Mouse (Mus musculus) small intestine, adult 2 months (tissue): ENCODE data around the gene Klhdc2. TPM values are rescaled to one million over a fixed set of nuclear protein-coding genes. Genes with fewer than 3 reads are reported as not detected.

Source experiments
- H3K27ac ChIP-seq: fragments of 200-500 bp; 2 replicates; pipeline ENCODE4 v1.5.1; 2012; ENCODE audit warnings: low read depth, low read length, control low read depth, inconsistent platforms; ENCODE audit not compliant: insufficient read depth
- H3K27me3 ChIP-seq: fragments of 200-500 bp; 2 replicates; pipeline ENCODE4 v1.6.1; 2012; ENCODE audit warnings: mild to moderate bottlenecking, moderate library complexity, low read length, inconsistent platforms; ENCODE audit not compliant: control insufficient read depth, insufficient read depth
- H3K36me3 ChIP-seq: fragments of 200-500 bp; 2 replicates; pipeline ENCODE4 v1.6.1; 2012; ENCODE audit warnings: mild to moderate bottlenecking, low read length, control low read depth, inconsistent platforms; ENCODE audit not compliant: control insufficient read depth, insufficient read depth
- H3K4me1 ChIP-seq: fragments of 200-500 bp; 2 replicates; pipeline ENCODE4 v1.6.1; 2012; ENCODE audit warnings: low read length, inconsistent platforms, mixed read lengths; ENCODE audit not compliant: control insufficient read depth, insufficient read depth, insufficient read length
- H3K4me3 ChIP-seq: fragments of 200-500 bp; 2 replicates; pipeline ENCODE4 v1.5.1; 2012; ENCODE audit warnings: low read depth, mild to moderate bottlenecking, control low read depth, inconsistent platforms, low read length, moderate library complexity
- CTCF ChIP-seq: fragments of 200-500 bp; IDR thresholded peaks from 2 replicates; pipeline ENCODE4 v1.5.1; 2012; ENCODE audit warnings: low read depth, mild to moderate bottlenecking, control low read depth, inconsistent platforms, low read length, moderate library complexity, mixed read lengths; ENCODE audit not compliant: insufficient replicate concordance, insufficient read length; ENCODE audit errors: extremely low read depth
- POLR2A ChIP-seq: fragments of 200-500 bp; IDR thresholded peaks from 2 replicates; pipeline ENCODE4 v1.6.1; 2012; ENCODE audit warnings: low read depth, mild to moderate bottlenecking, control low read depth, inconsistent platforms, low read length, moderate library complexity
- WGBS: fragments of 180-500 bp; shearing (Covaris S2); methylation state at CpG from one replicate; pipeline ENCODE4 v1.1.7; 2018; 5-methylcytosine and 5-hydroxymethylcytosine counted together
- polyA plus RNA-seq: library from polyadenylated mRNA; depleted of rRNA; stranded (reverse); fragments of >200 nt; gene quantifications from 2 replicates; pipeline ENCODE4 v1.2.3, GENCODE M21; 2012

Klhdc2 gene
- polyA plus RNA-seq, 1 experiment, result 22.6 TPM

GRCm38 (mm10) chr12:69300391-69300790, 3.9 kb downstream of the Klhdc2 start:
- H3K4me1 ChIP-seq, result peaks cover 8% of the 10 kb centered on the region
- WGBS, result 86% methylated on average over 2 of the region's 2 CpGs
- no peak overlapping the region for H3K4me3 ChIP-seq
- H3K36me3 ChIP-seq, result peaks cover 22% of the 10 kb centered on the region
- no peak for TF ChIP-seq CTCF
- no peak for TF ChIP-seq POLR2A
- no peaks in the 10 kb centered on the region for H3K27me3 ChIP-seq
- no peak overlapping the region for H3K27ac ChIP-seq

- WGBS, result 87% methylated on average over 12 of the region's 12 CpGs
- Histone ChIP-seq H3K4me1 (peaks cover 8% of the 10 kb centered on the region), H3K27me3 (no peaks in the 10 kb centered on the region), H3K4me3 (no peak overlapping the region), H3K27ac (no peak overlapping the region), H3K36me3 (peaks cover 35% of the 10 kb centered on the region)
- no peak for TF ChIP-seq POLR2A
- TF ChIP-seq CTCF, result no peak
Observed at GRCm38 (mm10) chr12:69302171-69302570, 5.7 kb downstream of the Klhdc2 start.

GRCm38 (mm10) chr12:69304051-69304450, 7.6 kb downstream of the Klhdc2 start:
- Histone ChIP-seq H3K4me1 (peaks cover 4% of the 10 kb centered on the region), H3K36me3 (peaks cover 49% of the 10 kb centered on the region), H3K27ac (no peak overlapping the region), H3K4me3 (no peak overlapping the region), H3K27me3 (no peaks in the 10 kb centered on the region)
- TF ChIP-seq POLR2A, result no peak
- TF ChIP-seq CTCF, result no peak
- 75% methylated on average over 2 of the region's 2 CpGs for WGBS

GRCm38 (mm10) chr12:69306333-69306732, 9.9 kb downstream of the Klhdc2 start:
- Histone ChIP-seq H3K4me3 (no peak overlapping the region), H3K27ac (no peak overlapping the region), H3K4me1 (no peaks in the 10 kb centered on the region), H3K36me3 (peaks cover 68% of the 10 kb centered on the region), H3K27me3 (no peaks in the 10 kb centered on the region)
- TF ChIP-seq POLR2A (no peak), CTCF (no peak)
- 97% methylated on average over 7 of the region's 7 CpGs for WGBS

GRCm38 (mm10) chr12:69309659-69310058, 13.2 kb downstream of the Klhdc2 start:
- no peaks in the 10 kb centered on the region for H3K4me1 ChIP-seq
- H3K36me3 ChIP-seq, result peaks cover 72% of the 10 kb centered on the region
- WGBS, result 95% methylated on average over 4 of the region's 4 CpGs
- no peaks in the 10 kb centered on the region for H3K27me3 ChIP-seq
- H3K27ac ChIP-seq, result no peak overlapping the region
- TF ChIP-seq POLR2A (no peak), CTCF (no peak)
- no peak overlapping the region for H3K4me3 ChIP-seq

GRCm38 (mm10) chr12:69318431-69318830, 21.9 kb downstream of the Klhdc2 start:
- TF ChIP-seq CTCF (no peak), POLR2A (no peak)
- Histone ChIP-seq H3K4me3 (no peak overlapping the region), H3K27me3 (no peaks in the 10 kb centered on the region), H3K4me1 (no peaks in the 10 kb centered on the region), H3K36me3 (peaks cover 59% of the 10 kb centered on the region), H3K27ac (no peak overlapping the region)

- Histone ChIP-seq H3K4me1 (no peaks in the 10 kb centered on the region), H3K27ac (no peak overlapping the region), H3K4me3 (no peak overlapping the region), H3K36me3 (peaks cover 42% of the 10 kb centered on the region), H3K27me3 (no peaks in the 10 kb centered on the region)
- TF ChIP-seq POLR2A (no peak), CTCF (no peak)
- 88% methylated on average over 3 of the region's 3 CpGs for WGBS
Observed at GRCm38 (mm10) chr12:69331187-69331586, 34.7 kb downstream of the Klhdc2 start.

GRCm38 (mm10) chr12:69332147-69332546, 35.7 kb downstream of the Klhdc2 start:
- WGBS, result 45% methylated on average over 1 of the region's 1 CpGs
- Histone ChIP-seq H3K27ac (no peak overlapping the region), H3K36me3 (peaks cover 42% of the 10 kb centered on the region), H3K4me3 (no peak overlapping the region), H3K27me3 (no peaks in the 10 kb centered on the region), H3K4me1 (no peaks in the 10 kb centered on the region)
- TF ChIP-seq CTCF (no peak), POLR2A (no peak)
